Mouse (Mus musculus): ENCODE results near the gene Sumo2. TPM values are rescaled to one million over a fixed set of nuclear protein-coding genes. Genes with fewer than 3 reads are reported as not detected.

The Sumo2 gene
- 1,615 and 1,739 TPM in 2 replicates for polyA plus RNA-seq (2014; fragmentation: Nextera tagmentation; extraction: Ambion mirVana)

DNA sequence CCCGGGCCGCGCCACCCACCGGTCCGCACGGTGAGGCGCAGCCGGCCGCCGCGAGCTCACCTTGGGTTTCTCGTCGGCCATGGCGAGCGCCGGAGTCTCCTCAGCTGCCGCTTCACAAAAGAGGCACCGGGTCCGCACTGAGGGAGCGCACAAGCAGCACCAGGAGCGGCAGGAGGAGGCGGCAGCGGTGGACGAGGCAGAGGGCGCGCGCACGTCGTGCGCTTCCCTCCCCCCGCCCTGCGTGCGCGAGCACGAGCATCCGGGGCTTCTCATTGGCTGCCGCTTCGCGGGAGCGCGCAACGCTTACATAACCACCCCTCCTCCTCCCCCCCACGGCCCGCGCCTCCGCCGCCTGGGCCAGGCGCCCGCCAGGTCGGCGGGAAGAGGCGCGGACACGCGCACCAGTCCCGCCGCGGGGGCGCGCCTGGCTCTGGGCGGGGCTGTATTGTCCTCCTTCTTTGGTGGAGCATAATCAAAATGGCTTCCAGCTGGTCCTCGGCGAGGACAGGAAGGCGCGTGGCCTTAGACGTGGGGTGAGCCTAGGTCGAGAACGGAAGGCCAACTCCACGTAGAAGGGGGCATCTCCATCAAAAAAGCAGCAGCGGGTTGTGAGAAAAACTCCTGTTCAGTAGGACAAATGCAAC, at the start of gene Sumo2:
Gene Sumo2, minus strand, starts transcription at position 239 of the 644 bp plus-strand sequence.
- Histone ChIP-seq H3K27ac (ENCODE audit: low read depth, low read length) (peak within 1 kb of the TSS; percentile 98), H3K36me3 (ENCODE audit: control insufficient read depth, insufficient read depth, low read length) (peaks cover 16% of the 10 kb centered on the region), H3K9ac (ENCODE audit: low read length) (peak within 1 kb of the TSS; percentile 99), H3K27me3 (ENCODE audit: control insufficient read depth, insufficient read depth, low read length) (no peaks in the 10 kb centered on the region), H3K9me3 (ENCODE audit: control insufficient read depth, low read length) (no peaks in the 10 kb centered on the region), H3K4me2 (peak within 1 kb of the TSS; percentile 66), H3K4me3 (ENCODE audit: low read depth, low read length) (peak within 1 kb of the TSS; percentile 98), H3K4me1 (ENCODE audit: control insufficient read depth, insufficient read depth, low read length) (peaks cover 11% of the 10 kb centered on the region)
- ATAC-seq (ENCODE audit: low FRiP score) (peak; percentile 91), DNase-seq (ENCODE audit: low spot score, missing footprints) (peak; percentile 100)
- WGBS, result 2% methylated on average over 47 of the region's 70 CpGs

DNA sequence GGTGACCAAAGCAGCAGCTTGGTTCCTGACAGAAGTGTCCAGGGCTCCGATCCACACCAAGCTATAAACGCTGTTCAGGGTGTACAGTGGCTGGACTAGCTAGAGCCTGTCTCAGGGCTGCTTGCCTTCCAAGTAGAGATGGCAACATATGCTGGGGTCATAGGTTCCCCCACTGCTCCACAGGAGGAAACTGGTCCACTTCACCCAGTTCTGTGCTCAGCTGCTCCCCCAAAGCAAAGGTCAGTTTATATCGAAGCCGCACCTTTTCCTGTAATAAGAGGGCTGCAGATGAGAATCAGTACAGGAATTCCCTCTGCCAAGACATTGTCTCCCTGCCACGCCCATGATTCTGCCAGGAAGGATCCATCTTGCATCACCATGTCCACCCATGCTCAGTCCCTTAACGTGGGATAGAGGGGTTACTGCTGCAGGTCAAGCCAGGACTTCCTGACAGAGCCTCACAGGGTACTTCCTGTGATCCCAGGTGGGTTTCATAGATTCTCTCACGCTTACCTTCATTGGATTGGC, 49.6 kb upstream of the Sumo2 start:
- H3K36me3 ChIP-seq (ENCODE audit: control insufficient read depth, insufficient read depth, low read length), result peaks cover 61% of the 10 kb centered on the region
- no peak overlapping the region for H3K9ac ChIP-seq (ENCODE audit: low read length)
- 93% methylated on average over 7 of the region's 7 CpGs for WGBS
- no peak overlapping the region for H3K4me3 ChIP-seq (ENCODE audit: low read depth, low read length)
- no peak overlapping the region for H3K27ac ChIP-seq (ENCODE audit: low read depth, low read length)
- H3K27me3 ChIP-seq (ENCODE audit: control insufficient read depth, insufficient read depth, low read length), result no peaks in the 10 kb centered on the region
- no peaks in the 10 kb centered on the region for H3K4me1 ChIP-seq (ENCODE audit: control insufficient read depth, insufficient read depth, low read length)
- DNase-seq (ENCODE audit: low spot score, missing footprints) (no peak), ATAC-seq (ENCODE audit: low FRiP score) (no peak)
- no peak overlapping the region for H3K4me2 ChIP-seq
- no peaks in the 10 kb centered on the region for H3K9me3 ChIP-seq (ENCODE audit: control insufficient read depth, low read length)

DNA sequence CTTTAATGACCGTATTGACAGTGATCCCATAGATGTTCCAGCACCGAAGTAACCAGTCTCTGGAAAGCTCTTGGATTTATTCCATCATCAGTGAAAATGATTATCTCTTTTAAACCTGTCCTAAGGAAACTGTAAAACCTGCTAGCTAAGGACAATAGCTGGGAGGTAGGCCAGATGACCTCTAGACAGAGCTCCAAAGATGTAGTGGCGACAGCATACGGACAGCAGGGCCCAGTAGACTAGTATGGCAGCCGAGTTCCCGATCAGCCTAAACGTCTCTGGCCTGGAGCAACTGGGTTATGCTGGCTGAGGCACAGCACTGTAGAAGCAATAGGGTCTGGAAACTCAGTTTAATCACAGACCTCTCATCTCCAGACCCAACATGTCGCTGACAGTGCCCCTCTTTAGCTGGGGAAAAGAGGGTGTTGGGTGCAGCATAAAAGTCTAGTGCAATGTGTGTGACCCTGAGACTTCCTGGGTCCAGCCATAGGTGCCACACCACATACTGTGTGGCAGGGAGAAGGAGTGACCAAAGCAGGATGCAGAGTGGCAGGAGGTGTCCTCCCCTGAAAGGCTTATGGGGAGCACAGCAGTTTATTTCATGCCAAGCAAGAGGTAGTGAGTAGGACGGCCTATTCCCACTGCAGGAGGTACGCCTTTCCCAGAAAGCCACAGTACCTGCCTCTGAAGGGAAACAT, 48.4 kb upstream of the Sumo2 start:
- DNase-seq (ENCODE audit: low spot score, missing footprints) (no peak), ATAC-seq (ENCODE audit: low FRiP score) (no peak)
- Histone ChIP-seq H3K4me1 (ENCODE audit: control insufficient read depth, insufficient read depth, low read length) (no peaks in the 10 kb centered on the region), H3K27ac (ENCODE audit: low read depth, low read length) (no peak overlapping the region), H3K9ac (ENCODE audit: low read length) (no peak overlapping the region), H3K27me3 (ENCODE audit: control insufficient read depth, insufficient read depth, low read length) (no peaks in the 10 kb centered on the region), H3K9me3 (ENCODE audit: control insufficient read depth, low read length) (no peaks in the 10 kb centered on the region), H3K36me3 (ENCODE audit: control insufficient read depth, insufficient read depth, low read length) (peaks cover 52% of the 10 kb centered on the region), H3K4me3 (ENCODE audit: low read depth, low read length) (no peak overlapping the region), H3K4me2 (no peak overlapping the region)
- 87% methylated on average over 10 of the region's 10 CpGs for WGBS

GRCm38 (mm10) chr11:115582913-115583606, 47.0 kb upstream of the Sumo2 start:
- Histone ChIP-seq H3K27ac (ENCODE audit: low read depth, low read length) (no peak overlapping the region), H3K36me3 (ENCODE audit: control insufficient read depth, insufficient read depth, low read length) (peaks cover 46% of the 10 kb centered on the region), H3K4me3 (ENCODE audit: low read depth, low read length) (no peak overlapping the region), H3K9me3 (ENCODE audit: control insufficient read depth, low read length) (no peaks in the 10 kb centered on the region), H3K4me1 (ENCODE audit: control insufficient read depth, insufficient read depth, low read length) (no peaks in the 10 kb centered on the region), H3K4me2 (no peak overlapping the region), H3K9ac (ENCODE audit: low read length) (no peak overlapping the region), H3K27me3 (ENCODE audit: control insufficient read depth, insufficient read depth, low read length) (no peaks in the 10 kb centered on the region)
- ATAC-seq (ENCODE audit: low FRiP score), result no peak
- WGBS, result 89% methylated on average over 10 of the region's 10 CpGs
- DNase-seq (ENCODE audit: low spot score, missing footprints), result no peak

DNA sequence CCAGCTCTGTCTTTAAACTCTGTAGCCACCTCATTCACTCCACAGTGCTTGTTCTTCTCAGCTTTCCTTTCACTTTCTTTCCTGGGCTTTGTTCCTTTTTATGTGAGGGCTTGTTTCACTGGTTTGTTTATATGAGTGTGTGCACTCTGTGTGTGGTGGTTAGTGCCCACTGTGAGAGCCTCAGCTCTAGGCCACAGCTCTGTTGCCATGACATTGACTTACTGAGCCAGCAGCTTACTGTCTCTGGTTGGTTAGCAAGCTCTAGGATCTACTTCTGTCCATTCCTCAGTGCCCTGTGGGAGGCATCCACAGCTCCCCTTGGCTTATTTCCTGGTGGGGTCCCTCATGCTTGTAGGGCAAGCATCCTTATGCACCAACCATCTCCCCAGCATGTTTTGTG, 43.0 kb upstream of the Sumo2 start:
- H3K27me3 ChIP-seq (ENCODE audit: control insufficient read depth, insufficient read depth, low read length), result no peaks in the 10 kb centered on the region
- ATAC-seq (ENCODE audit: low FRiP score), result no peak
- peaks cover 19% of the 10 kb centered on the region for H3K36me3 ChIP-seq (ENCODE audit: control insufficient read depth, insufficient read depth, low read length)
- no peak overlapping the region for H3K27ac ChIP-seq (ENCODE audit: low read depth, low read length)
- no peaks in the 10 kb centered on the region for H3K9me3 ChIP-seq (ENCODE audit: control insufficient read depth, low read length)
- peak; percentile 84 for DNase-seq (ENCODE audit: low spot score, missing footprints)
- H3K4me1 ChIP-seq (ENCODE audit: control insufficient read depth, insufficient read depth, low read length), result no peaks in the 10 kb centered on the region
- no peak overlapping the region for H3K4me3 ChIP-seq (ENCODE audit: low read depth, low read length)
- no peak overlapping the region for H3K9ac ChIP-seq (ENCODE audit: low read length)
- no peak overlapping the region for H3K4me2 ChIP-seq

DNA sequence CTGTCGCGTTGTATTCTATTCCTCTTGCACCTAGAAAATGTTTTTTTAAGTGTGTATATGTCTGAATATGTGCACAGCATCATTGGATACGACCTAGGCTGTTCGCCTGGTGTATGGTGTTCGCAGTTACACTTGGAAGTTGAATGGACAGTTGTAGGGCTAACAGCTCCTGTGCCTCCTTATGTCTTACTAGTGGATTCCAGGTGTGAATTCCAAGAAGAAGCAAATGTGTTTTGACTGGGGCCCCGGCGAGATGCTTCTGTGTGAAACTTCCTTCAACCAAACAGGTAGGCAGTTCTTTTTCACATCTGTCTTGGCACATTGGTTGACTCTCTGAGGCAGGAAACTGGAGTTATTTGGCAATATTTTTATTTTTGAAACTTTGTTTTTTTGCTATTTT, 28.9 kb upstream of the Sumo2 start:
- Histone ChIP-seq H3K27me3 (ENCODE audit: control insufficient read depth, insufficient read depth, low read length) (no peaks in the 10 kb centered on the region), H3K36me3 (ENCODE audit: control insufficient read depth, insufficient read depth, low read length) (peaks cover 10% of the 10 kb centered on the region; the same call in 1 of the 2 replicates), H3K4me1 (ENCODE audit: control insufficient read depth, insufficient read depth, low read length) (peaks cover 9% of the 10 kb centered on the region), H3K4me2 (peak overlapping the region; percentile 80), H3K4me3 (ENCODE audit: low read depth, low read length) (peak overlapping the region; percentile 59), H3K9ac (ENCODE audit: low read length) (peak overlapping the region; percentile 83), H3K9me3 (ENCODE audit: control insufficient read depth, low read length) (no peaks in the 10 kb centered on the region), H3K27ac (ENCODE audit: low read depth, low read length) (no peak overlapping the region)
- 22% methylated on average over 7 of the region's 7 CpGs for WGBS
- DNase-seq (ENCODE audit: low spot score, missing footprints) (peak; percentile 82), ATAC-seq (ENCODE audit: low FRiP score) (no peak)

DNA sequence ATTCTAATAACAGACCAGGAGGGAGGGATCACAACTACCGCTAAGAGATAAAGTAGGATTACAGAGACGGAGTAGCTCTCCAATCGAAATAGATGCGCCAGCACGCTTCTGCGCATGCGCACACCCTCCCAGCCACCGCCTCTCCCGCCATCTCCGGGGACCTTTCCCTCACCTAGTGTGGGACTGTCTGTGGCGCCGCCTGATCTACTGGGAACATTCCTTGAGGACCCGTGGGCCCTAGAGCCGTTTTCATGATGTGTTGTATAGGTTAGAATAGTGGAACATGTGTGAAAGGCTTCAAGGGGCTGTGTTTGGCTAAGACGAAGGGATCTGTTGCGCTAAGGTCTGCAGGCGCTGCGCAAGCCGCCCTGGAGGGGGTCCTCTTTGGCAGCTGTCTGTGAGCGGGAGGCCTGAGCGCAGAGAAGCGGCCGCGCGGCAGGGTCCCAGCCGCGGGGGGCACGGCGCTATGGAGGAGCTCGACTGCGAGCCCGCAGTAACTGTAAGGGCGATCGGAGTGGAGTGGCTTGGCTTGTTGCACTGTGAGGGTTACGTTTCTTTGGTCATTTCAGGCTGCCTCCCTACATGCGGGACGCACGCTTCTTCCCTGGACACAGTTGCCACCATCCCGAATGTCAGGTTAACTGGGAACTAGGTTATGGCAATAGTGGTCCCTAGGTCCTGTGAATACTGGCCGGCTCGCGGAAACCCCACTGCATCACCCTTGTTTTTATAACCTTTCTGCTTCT, 28.2 kb upstream of the Sumo2 start, which contains the start of gene Nup85:
Gene Nup85, plus strand, starts transcription at position 371 of the 746 bp plus-strand sequence.
- peak within 1 kb of the TSS; percentile 83 for H3K9ac ChIP-seq (ENCODE audit: low read length)
- DNase-seq (ENCODE audit: low spot score, missing footprints), result peak; percentile 100
- H3K4me2 ChIP-seq, result peak within 1 kb of the TSS; percentile 80
- H3K4me3 ChIP-seq (ENCODE audit: low read depth, low read length), result peak within 1 kb of the TSS; percentile 59
- peak; percentile 92 for ATAC-seq (ENCODE audit: low FRiP score)
- WGBS, result 0% methylated on average over 42 of the region's 42 CpGs
- peaks cover 9% of the 10 kb centered on the region for H3K4me1 ChIP-seq (ENCODE audit: control insufficient read depth, insufficient read depth, low read length)
- H3K27ac ChIP-seq (ENCODE audit: low read depth, low read length), result peak within 1 kb of the TSS; percentile 74
- H3K27me3 ChIP-seq (ENCODE audit: control insufficient read depth, insufficient read depth, low read length), result no peaks in the 10 kb centered on the region
- peaks cover 10% of the 10 kb centered on the region; the same call in 1 of the 2 replicates for H3K36me3 ChIP-seq (ENCODE audit: control insufficient read depth, insufficient read depth, low read length)
- no peaks in the 10 kb centered on the region for H3K9me3 ChIP-seq (ENCODE audit: control insufficient read depth, low read length)

DNA sequence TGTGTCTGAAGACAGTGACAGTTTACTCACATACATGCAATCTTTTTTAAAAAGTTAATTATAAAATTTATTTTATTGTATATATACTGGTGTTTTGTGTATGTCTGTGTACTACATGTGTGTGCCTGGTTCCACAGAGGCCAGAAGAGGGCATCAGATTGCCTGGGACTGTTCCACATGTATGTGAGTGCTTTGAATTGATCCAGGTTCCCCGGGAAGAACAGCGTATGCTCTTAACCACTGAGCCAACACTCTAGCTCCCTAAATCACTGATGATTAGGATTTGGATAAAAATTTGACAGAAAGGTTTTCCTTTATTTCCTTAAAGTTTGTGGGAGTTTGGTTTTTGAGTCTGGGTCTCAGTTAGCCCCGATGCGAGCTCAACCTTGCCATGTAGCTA, 27.3 kb upstream of the Sumo2 start:
- Histone ChIP-seq H3K9me3 (ENCODE audit: control insufficient read depth, low read length) (no peaks in the 10 kb centered on the region), H3K36me3 (ENCODE audit: control insufficient read depth, insufficient read depth, low read length) (peaks cover 3% of the 10 kb centered on the region; the same call in 1 of the 2 replicates), H3K27ac (ENCODE audit: low read depth, low read length) (no peak overlapping the region; the same call in 1 of the 2 replicates), H3K4me2 (peak overlapping the region; percentile 80), H3K4me1 (ENCODE audit: control insufficient read depth, insufficient read depth, low read length) (peaks cover 9% of the 10 kb centered on the region), H3K27me3 (ENCODE audit: control insufficient read depth, insufficient read depth, low read length) (no peaks in the 10 kb centered on the region), H3K4me3 (ENCODE audit: low read depth, low read length) (peak overlapping the region; percentile 59), H3K9ac (ENCODE audit: low read length) (peak overlapping the region; percentile 83)
- DNase-seq (ENCODE audit: low spot score, missing footprints) (no peak), ATAC-seq (ENCODE audit: low FRiP score) (0 out of 2 replicates have a peak, but pooled peaks have one; percentile 33)
- 50% methylated on average over 4 of the region's 4 CpGs for WGBS

Data from midbrain, embryonic 11.5 days (tissue).